Mouse (Mus musculus): Measurements from ENCODE around the gene Hist2h3b.

DNA sequence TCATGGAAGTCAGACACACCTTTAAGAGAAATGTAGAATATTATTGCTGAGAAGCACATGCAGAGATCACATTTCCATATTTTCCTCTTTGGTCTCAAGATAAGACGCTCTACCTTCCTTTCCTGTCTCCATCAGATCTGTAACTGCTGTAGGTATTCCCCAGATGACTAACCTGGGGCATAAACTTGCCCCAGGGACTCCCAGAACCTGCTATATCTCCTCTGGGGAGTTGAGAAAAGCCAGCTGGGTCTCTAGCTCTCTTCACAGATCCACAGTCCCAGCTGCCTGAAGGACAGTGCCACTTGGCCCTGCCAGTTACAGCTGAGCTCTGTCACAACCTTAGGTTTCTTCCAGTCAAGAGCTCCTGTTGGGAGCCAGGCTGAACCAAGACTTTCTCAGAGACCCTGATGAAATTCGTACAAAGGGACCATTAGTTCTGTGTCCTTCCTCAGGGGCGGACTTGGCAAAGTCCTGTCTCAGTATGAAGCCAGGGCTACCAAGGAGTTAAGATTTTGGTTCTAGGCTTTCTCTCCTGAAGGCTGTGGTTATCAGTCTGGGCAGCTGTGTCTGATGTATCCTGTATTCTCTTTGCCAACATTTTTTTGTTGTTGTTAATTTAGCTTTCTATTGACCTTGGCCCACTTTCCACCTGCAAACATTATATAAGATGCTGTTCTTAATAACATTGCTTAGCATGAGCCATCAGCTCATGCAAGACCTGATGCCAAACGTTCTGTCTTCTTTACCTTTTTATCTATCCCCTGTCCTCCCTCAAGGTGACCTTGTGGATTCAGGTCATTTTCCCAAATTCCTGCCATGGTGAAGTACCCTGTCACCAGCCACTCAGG, 37.3 kb upstream of the Hist2h3b start:
- TF ChIP-seq POLR2A (IDR thresholded peaks at IDR 0.05; ENCODE audit: low read depth, low read length) (no peak), CTCF (IDR thresholded peaks at IDR 0.05; ENCODE audit: extremely low read depth, insufficient read depth, insufficient read length, insufficient replicate concordance) (no peak)

All from spleen, adult 2 months (tissue).